Mouse (Mus musculus) cerebellum, postnatal 10 days (tissue): ENCODE results near the gene Qser1.
"Not testable (repeated sequence)": the region's sequence is repeated elsewhere in the genome, so short reads cannot be mapped to it uniquely, and the experiment has no call there.

Experiments
- DNase-seq, 2 experiments: peaks; one replicate each; pipeline ENCODE4 v3.0.0; 2021; ENCODE audit warnings: mixed read lengths in 2 of 2

Gene Qser1

DNA sequence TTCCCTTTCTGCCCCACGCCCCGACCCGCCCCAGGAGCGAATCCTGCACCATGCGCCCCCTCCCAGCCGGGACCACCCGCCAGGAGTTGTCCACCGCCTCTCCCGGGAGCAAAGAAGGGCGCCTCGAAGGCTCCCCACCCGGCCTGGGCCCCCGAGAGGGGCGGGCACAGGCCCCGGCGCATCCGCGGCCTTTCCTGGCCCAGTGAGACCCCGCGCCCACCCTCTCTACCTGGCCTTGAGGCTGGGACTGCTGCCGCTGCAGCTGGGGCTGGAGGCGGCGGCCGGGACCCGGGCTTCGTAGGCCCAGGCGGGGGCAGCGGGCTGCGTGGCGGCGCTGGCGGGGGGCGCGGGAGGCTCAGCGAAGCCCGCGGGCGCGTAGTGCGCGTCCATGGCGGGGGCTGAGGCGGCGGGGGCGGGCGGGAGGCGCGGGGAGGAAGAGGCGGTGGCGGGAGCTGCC is at the start of gene Qser1:
Gene Qser1, minus strand, starts transcription at position 390 of the 457 bp plus-strand sequence.
- no peak for DNase-seq

DNA sequence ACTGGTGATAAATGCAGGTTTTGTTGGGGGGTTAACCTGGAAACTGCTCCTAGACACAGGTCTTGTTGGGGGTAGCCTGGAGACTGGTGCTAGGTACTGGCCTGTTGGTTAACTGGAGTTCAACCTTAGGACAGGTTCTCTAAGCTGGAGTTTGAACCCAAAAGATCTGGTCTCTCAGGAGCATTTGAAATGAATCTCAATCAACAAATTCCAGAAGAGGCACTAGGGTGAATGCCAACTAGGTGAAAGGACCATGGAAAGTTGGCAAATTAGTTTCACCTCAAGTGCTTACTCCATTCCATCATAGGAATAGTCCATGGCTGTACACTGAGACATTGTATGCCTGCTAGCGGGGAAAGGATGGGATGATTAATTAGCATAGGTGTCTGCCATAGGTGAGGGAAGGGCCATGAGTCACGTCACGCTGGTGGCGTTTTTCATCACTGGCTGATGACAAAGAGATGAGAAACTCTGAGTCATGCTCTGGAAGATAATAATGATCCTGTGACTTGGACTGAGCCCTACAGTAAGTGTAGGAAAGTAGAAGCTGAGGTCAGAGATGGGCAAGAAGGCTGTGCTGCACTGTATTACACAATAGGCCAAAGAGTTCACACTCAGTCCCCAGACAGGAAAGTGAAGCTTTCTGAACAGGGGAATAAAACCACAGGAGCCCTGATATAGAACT is 47.8 kb upstream of the Qser1 start:
- no peak for DNase-seq

DNA sequence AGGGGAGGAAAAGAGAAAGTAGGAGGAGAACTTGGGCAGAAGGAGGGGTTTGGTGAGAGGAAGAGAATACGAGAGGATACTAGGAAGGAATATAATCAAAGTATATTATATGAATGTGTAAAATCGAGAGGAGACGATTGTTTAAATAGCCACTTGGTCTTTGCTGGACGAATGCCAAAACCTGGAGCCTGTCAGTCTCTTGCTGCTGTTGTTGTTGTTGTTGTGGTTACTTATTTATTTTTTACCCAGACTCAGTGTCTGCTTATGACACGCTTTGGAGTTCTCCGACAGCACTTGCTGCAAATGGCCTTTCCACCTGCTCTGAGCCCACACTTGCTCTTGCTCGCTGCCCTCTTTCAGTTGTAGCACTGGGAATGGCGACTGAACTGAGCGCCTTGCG is 43.9 kb upstream of the Qser1 start:
- peak; percentile 22 to 25 for DNase-seq

DNA sequence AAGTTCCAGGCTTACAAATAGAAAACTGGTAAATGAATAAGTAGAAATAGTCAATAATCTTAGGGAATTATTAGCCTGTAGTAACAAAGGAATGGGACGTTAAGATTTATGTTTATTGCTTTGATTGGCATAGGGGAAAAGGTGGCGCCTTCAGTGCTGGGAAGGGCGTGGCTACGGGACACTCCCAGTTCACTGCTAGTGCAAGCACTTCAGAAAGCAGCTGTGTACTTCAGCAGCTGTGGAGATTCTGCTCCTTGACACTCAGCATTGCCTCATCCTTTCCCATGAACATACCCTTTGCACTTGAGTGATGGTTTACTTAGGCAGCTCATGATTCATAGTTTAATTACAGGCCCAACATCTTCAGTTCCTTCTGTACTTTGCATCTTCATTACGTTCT is 42.5 kb upstream of the Qser1 start:
- DNase-seq = no peak

GRCm38 (mm10) chr2:104858083-104858482 is 41.5 kb upstream of the Qser1 start:
- not testable (repeated sequence) for DNase-seq

GRCm38 (mm10) chr2:104856218-104856617 is 39.7 kb upstream of the Qser1 start:
- no peak for DNase-seq

- no peak for DNase-seq
Observed at GRCm38 (mm10) chr2:104855732-104856131, 39.2 kb upstream of the Qser1 start.

- no peak for DNase-seq
Observed at GRCm38 (mm10) chr2:104854836-104855235, 38.3 kb upstream of the Qser1 start.

DNA sequence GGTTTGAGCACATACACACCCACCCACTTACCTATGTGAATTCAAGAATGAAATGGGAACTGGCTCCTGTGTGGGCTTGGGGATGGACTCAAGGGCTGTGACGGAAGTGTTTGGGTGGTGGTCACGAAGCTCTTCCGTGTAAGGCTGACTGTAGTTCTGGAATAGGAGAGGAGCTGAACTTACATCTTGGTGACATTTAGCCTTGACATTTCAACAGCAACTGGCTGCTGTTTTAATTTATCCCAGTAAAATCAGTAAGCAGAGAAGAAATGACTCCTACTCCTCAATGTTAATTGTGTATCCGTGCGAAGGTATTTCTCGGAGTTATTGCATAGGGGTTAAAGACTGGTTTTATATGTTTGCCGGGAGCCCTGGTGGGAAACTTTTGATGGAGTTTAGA is 36.0 kb upstream of the Qser1 start:
- DNase-seq = no peak

DNA sequence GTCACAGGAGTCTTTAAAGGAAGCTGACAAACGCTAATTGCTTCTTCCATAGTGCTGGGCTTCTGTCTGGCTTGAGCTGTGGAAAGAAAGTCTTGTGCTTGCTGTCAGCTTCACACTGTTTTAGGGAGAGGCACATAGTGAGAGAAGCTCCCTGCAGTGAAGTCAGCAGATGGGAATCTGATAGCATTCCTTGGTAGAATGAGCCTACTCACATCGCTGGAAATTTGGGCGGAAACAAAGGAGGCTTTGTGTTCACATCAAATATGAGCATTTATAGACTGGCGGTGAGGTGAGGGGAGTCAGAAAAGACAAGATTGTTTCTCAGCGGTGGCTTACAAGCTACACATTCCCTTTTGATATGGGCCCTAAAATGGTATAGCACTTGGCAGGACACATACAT is 35.1 kb upstream of the Qser1 start:
- peak in 1 of 2 experiments; percentile 5 for DNase-seq

- no peak for DNase-seq
Observed at GRCm38 (mm10) chr2:104849991-104850359, 33.4 kb upstream of the Qser1 start.

GRCm38 (mm10) chr2:104849276-104849990 is 32.9 kb upstream of the Qser1 start, which contains the start of gene Prrg4:
Gene Prrg4 (minus strand): TSS chr2:104849876.
- DNase-seq = peak; percentile 68 to 77

- DNase-seq = no peak
Observed at GRCm38 (mm10) chr2:104848235-104849161, 31.9 kb upstream of the Qser1 start.

GRCm38 (mm10) chr2:104847645-104848044 is 31.1 kb upstream of the Qser1 start:
- peak; percentile 34 to 40 for DNase-seq

DNA sequence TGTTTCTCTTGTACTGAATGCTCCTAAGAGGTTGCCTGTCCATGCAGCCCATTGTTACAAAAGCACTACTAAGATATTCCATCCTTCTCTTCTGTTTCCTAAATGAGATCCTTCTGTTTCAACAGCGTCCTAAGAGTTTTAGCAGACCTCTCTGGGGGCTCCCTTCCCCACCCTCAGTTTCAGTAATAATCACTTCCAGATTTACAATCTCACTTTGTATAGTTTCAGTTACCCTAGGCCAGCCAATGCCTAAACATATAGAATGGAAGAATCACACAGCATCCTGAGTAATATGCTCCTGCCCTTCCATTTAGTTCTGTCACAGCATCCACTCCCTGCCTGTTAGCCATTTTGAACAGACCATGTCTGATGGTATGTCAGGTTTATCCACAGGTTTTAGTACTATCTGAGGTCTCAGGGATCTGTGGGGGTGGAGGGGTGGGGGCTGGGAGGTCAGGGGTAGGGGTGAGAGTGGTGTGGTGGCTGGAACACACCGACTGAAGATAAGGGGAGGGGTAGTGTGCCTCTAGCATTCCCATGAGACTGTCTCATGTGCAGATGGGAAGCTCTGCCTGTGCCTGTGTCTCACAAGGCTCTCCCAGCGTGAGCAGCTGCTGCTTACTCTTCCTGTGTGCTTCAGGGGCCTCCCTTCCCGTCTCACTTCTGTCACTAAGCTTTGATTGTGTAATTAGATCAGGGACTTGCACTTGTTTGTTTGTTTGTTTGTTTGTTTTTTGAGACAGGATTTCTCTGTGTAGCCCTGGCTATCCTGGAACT is 30.3 kb upstream of the Qser1 start:
- DNase-seq = peak in 1 of 2 experiments; percentile 10

- no peak for DNase-seq
Observed at GRCm38 (mm10) chr2:104842559-104842958, 26.0 kb upstream of the Qser1 start.

GRCm38 (mm10) chr2:104841736-104842135 is 25.2 kb upstream of the Qser1 start:
- no peak for DNase-seq

- no peak for DNase-seq
Observed at GRCm38 (mm10) chr2:104840974-104841373, 24.4 kb upstream of the Qser1 start.

GRCm38 (mm10) chr2:104832486-104832885 is 15.9 kb upstream of the Qser1 start:
- no peak for DNase-seq

DNA sequence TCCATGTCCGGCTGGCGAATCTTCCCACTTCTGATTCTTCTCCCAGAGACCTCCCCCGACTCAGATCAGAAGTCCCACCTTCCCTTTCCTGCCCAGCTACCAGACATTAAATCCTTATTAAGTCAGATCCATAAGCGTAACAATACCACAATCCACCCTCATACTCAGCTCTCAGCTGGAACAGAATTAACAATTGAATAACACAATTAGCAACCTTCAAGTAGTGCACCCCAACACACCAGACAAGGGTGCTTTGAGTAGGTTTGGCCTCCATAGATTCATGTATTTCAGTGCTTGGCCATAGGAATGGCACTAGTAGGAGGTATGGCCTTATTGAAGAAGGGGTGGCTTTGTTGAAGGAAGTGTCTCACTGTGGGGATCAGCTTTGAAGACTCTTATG is 9.6 kb upstream of the Qser1 start:
- DNase-seq = no peak

GRCm38 (mm10) chr2:104818763-104819162 is 2.2 kb upstream of the Qser1 start:
- DNase-seq = not testable (repeated sequence)
